Mouse (Mus musculus) hindbrain, postnatal 0 days (tissue): ENCODE measurements around the gene Rsc1a1. TPM values are rescaled to one million over a fixed set of nuclear protein-coding genes. Genes with fewer than 3 reads are reported as not detected.

ENCODE experiments used
- ATAC-seq: fragments of 200-750 bp; cut with Nextera tagmentation; 2 replicates; pipeline ENCODE4 v1.8.0; 2017; ENCODE audit warnings: mild to moderate bottlenecking, moderate TSS enrichment, moderate library complexity
- DNase-seq: peaks from one replicate; pipeline ENCODE4 v3.0.0-alpha.2; 2015; ENCODE audit warnings: low spot score
- H3K27ac ChIP-seq: fragments of 300-500 bp; sonication (generic); 2 replicates; pipeline ENCODE4 v1.5.1; 2014; ENCODE audit warnings: mild to moderate bottlenecking
- H3K27me3 ChIP-seq: fragments of 300-500 bp; sonication (generic); 2 replicates; pipeline ENCODE4 v1.6.1; 2014; ENCODE audit warnings: low read length, mixed read lengths; ENCODE audit not compliant: insufficient read depth
- H3K36me3 ChIP-seq: fragments of 300-500 bp; sonication (generic); 2 replicates; pipeline ENCODE4 v1.6.1; 2014; ENCODE audit warnings: low read length, mixed read lengths; ENCODE audit not compliant: insufficient read depth
- H3K4me1 ChIP-seq: fragments of 300-500 bp; sonication (generic); 2 replicates; pipeline ENCODE4 v1.6.1; 2014; ENCODE audit warnings: antibody characterized with exemption, low read length, mixed read lengths; ENCODE audit not compliant: insufficient read depth
- H3K4me2 ChIP-seq: fragments of 300-500 bp; sonication (generic); 2 replicates; pipeline ENCODE4 v1.6.1; 2014; ENCODE audit warnings: low read depth, mild to moderate bottlenecking, low read length, moderate library complexity, mixed read lengths
- H3K4me3 ChIP-seq: fragments of 300-500 bp; sonication (generic); 2 replicates; pipeline ENCODE4 v1.5.1; 2014; ENCODE audit warnings: low read length
- H3K9ac ChIP-seq: fragments of 300-500 bp; sonication (generic); replicated peaks from 2 replicates; pipeline ENCODE4 v1.6.1; 2014; ENCODE audit warnings: mild to moderate bottlenecking, low read length, moderate library complexity, mixed read lengths
- H3K9me3 ChIP-seq: fragments of 300-500 bp; sonication (generic); 2 replicates; pipeline ENCODE4 v1.6.1; 2016; ENCODE audit warnings: low read length, mixed read lengths
- CTCF ChIP-seq: IDR thresholded peaks from 2 replicates; pipeline ENCODE4 v1.5.1; 2016; ENCODE audit warnings: antibody characterized with exemption, control low read depth, low read depth
- WGBS: fragments of 180-500 bp; shearing (Covaris S2); extraction: QIAGEN DNeasy Blood & Tissue Kit; methylation state at CpG from one replicate; pipeline ENCODE4 v1.1.7; 2014; 5-methylcytosine and 5-hydroxymethylcytosine counted together
- polyA plus RNA-seq: library from polyadenylated mRNA; unstranded; fragments of >200 nt; fragmentation: Nextera tagmentation; extraction: Ambion mirVana; gene quantifications from 2 replicates; pipeline ENCODE4 v1.2.1, GENCODE M21; 2015
- total RNA-seq: library from RNA; depleted of rRNA; stranded (reverse); fragments of >200 nt; gene quantifications from 2 replicates; pipeline ENCODE4 v1.2.3, GENCODE M21; 2014

Rsc1a1 gene
- total and polyA plus RNA-seq, 2 experiments from 2014 or later: 13.6 TPM; not detected in 1

DNA sequence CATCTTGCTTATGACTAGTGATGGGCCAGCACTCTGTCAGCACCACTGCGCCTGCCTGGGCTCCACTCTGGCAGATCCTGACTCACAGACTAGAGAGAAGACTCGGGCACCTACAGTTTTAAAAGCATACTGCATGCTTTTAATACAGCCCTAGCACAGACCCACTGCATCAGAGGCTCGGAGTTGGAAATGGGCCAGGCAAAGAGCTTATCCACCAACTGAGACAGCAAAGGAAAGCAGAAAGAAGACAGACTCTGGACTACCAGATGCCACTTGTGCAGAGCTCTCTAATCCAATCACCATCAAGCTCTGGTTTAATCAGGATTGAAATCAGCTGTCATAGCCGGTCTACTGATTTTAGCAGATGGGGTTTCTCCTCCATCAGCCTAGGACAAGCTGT is 19.9 kb upstream of the Rsc1a1 start:
- Histone ChIP-seq H3K27ac (peak overlapping the region; percentile 63; the same call in 1 of the 2 replicates), H3K9ac (no peak overlapping the region), H3K4me1 (no peaks in the 10 kb centered on the region), H3K36me3 (peaks cover 73% of the 10 kb centered on the region), H3K9me3 (no peaks in the 10 kb centered on the region), H3K4me2 (no peak overlapping the region), H3K27me3 (no peaks in the 10 kb centered on the region), H3K4me3 (no peak overlapping the region)
- ATAC-seq (peak; percentile 93), DNase-seq (peak; percentile 86)
- no peak; the same call in 1 of the 2 replicates for TF ChIP-seq CTCF
- WGBS: 63% methylated on average over 4 of the region's 4 CpGs

DNA sequence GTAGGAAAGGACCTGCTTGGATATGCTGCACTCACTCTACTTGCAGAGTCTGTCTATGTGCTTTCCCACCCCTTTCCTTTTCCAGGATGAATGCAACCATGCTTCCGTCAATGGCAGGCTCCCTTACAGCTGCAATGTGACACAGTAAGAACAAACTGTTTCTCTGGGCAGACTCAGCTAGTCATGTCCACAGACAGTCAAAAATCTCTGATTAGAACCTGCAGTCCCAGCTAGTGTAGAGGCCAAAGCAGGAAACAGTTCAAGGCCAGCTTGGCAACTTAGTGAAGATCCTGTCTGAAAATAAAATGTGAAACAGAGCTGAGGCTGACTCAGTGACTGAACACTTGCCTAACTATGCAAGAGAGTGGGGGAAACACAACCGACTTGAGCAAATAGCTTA is 19.2 kb upstream of the Rsc1a1 start:
- Histone ChIP-seq H3K9ac (no peak overlapping the region), H3K27ac (peak overlapping the region; percentile 43; the same call in 1 of the 2 replicates), H3K36me3 (peaks cover 75% of the 10 kb centered on the region), H3K4me3 (no peak overlapping the region), H3K9me3 (no peaks in the 10 kb centered on the region), H3K4me2 (no peak overlapping the region), H3K27me3 (no peaks in the 10 kb centered on the region), H3K4me1 (no peaks in the 10 kb centered on the region)
- ATAC-seq (no peak), DNase-seq (no peak)
- no peak for TF ChIP-seq CTCF
- WGBS: 90% methylated on average over 2 of the region's 2 CpGs

DNA sequence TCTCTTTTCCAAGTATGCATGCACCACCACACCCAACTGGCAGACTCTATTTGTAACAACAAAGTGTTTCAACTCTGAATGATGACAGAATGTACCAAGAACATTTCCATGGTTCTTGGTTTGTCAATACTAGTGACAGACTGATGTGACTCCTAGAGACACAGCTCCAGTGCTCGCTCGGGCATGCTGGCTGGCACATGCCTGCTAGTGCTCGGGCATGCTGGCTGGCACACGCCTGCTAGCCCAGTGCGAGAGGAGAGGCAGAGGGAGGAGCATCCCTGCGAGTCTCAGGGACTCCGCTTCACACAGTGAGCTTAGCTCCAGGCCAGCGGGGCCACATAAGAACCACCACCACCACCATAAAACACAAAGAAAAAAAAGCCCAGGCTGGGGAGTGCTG is 9.3 kb upstream of the Rsc1a1 start:
- TF ChIP-seq CTCF: no peak
- no peak overlapping the region for H3K27ac ChIP-seq
- H3K36me3 ChIP-seq: peaks cover 56% of the 10 kb centered on the region
- 86% methylated on average over 8 of the region's 8 CpGs for WGBS
- H3K9me3 ChIP-seq: no peaks in the 10 kb centered on the region
- no peak overlapping the region for H3K9ac ChIP-seq
- no peak overlapping the region for H3K4me3 ChIP-seq
- no peaks in the 10 kb centered on the region for H3K4me1 ChIP-seq
- ATAC-seq: no peak
- DNase-seq: no peak
- no peaks in the 10 kb centered on the region for H3K27me3 ChIP-seq
- no peak overlapping the region for H3K4me2 ChIP-seq

DNA sequence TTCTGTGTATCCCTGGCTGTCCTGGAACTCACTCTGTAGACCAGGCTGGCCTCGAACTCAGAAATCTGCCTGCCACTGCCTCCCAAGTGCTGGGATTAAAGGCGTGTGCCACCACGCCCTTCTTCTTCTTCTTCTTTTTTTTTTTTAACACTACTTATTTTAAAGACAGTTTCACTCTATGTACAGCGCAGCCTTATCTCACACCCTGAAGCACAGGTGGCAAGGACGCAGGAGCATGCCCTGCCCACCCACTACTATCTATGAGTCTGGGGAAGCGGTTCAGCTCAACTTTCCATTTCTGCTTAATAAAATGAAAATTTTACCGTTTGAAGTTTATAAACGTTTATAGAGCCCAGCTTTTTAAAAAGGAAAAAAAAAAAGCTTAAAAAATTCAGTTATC is 3.1 kb upstream of the Rsc1a1 start:
- no peaks in the 10 kb centered on the region for H3K4me1 ChIP-seq
- WGBS: 94% methylated on average over 8 of the region's 8 CpGs

DNA sequence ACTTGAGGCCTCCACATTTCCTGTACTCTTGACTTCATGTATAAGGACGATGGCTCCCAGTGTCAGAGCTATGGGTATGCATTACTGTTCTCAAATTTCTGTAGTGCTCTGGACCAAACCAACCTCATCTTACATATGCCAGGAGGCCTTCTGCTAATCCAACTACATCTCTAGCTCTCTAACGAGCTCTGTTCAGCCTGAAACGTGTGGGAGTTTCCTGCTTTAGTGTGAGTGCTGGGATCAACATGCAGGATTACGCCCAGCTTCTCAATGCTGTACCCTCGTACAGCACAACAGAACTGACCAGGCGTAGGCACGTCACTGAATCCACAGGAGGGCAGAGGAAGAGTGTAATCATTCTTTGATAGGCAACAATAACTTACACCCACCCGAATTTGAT is 1.1 kb upstream of the Rsc1a1 start:
- ATAC-seq (no peak), DNase-seq (no peak)
- Histone ChIP-seq H3K36me3 (peaks cover 26% of the 10 kb centered on the region), H3K4me1 (peaks cover 3% of the 10 kb centered on the region; the same call in 1 of the 2 replicates), H3K9me3 (no peaks in the 10 kb centered on the region), H3K4me2 (no peak overlapping the region), H3K4me3 (no peak overlapping the region), H3K27ac (no peak overlapping the region), H3K9ac (no peak overlapping the region), H3K27me3 (no peaks in the 10 kb centered on the region)
- 83% methylated on average over 8 of the region's 8 CpGs for WGBS
- TF ChIP-seq CTCF: no peak

More for the DNA sequence above, 3.1 kb upstream of the Rsc1a1 start:
- Histone ChIP-seq H3K4me3 (no peak overlapping the region), H3K27me3 (no peaks in the 10 kb centered on the region), H3K9ac (no peak overlapping the region), H3K36me3 (peaks cover 43% of the 10 kb centered on the region), H3K4me2 (no peak overlapping the region), H3K27ac (no peak overlapping the region), H3K9me3 (no peaks in the 10 kb centered on the region)
- ATAC-seq: no peak
- no peak for TF ChIP-seq CTCF
- DNase-seq: no peak

DNA sequence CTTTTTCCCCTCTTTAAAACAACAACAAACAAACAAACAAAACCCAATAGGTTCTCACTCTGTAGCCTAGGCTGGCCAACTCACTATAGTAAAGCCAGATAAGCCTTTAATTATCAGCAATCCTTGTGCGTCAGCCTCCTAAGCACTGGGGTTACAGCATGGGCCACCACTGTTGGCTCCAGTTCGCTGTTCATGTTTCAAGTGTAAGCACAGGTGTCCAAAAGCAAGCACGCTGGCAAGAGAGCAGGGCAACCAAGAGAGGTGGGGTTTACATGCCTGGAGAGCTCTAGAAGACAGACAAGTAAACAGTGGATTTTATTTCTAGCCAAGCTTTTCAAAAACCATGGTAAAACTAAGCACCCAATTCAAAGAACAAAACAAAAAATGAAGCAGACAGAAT is 694 bp upstream of the Rsc1a1 start:
- DNase-seq (no peak), ATAC-seq (no peak)
- Histone ChIP-seq H3K9me3 (no peaks in the 10 kb centered on the region), H3K9ac (no peak overlapping the region), H3K27me3 (no peaks in the 10 kb centered on the region), H3K4me1 (peaks cover 3% of the 10 kb centered on the region; the same call in 1 of the 2 replicates), H3K4me3 (no peak overlapping the region), H3K4me2 (no peak overlapping the region), H3K36me3 (peaks cover 21% of the 10 kb centered on the region), H3K27ac (no peak overlapping the region)
- no peak for TF ChIP-seq CTCF
- WGBS: 92% methylated on average over 3 of the region's 3 CpGs

DNA sequence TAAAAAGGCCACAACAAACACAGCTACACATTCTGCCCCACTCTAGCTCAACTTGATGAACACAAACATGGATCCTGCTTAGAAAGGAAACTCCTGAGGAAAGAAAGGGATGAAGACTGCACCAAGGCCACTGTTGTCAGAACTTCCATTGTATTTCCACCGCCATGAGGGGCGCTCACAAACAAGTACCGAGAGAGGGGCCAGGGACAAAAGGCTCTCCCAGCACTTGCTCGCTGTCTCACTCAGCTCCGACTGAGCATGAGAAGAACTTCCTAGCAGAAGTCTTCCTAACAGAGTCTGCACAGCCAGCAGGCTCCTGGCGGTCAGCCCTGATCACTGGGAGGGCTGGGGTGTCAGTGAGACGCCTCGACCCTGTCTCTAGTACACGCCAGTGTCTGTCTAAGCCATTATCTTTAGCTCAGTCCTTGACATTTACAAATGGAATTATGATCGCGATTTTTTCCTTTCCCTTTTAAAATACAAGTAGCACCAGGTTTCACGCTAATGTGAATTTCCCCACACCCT is 2.6 kb downstream of the Rsc1a1 start:
- peak overlapping the region; percentile 26; the same call in 1 of the 2 replicates for H3K27ac ChIP-seq
- H3K4me1 ChIP-seq: peaks cover 3% of the 10 kb centered on the region; the same call in 1 of the 2 replicates
- no peak for TF ChIP-seq CTCF
- no peak overlapping the region for H3K4me3 ChIP-seq
- H3K9ac ChIP-seq: 0 out of 2 replicates have a peak overlapping the region, but pooled peaks have one; percentile 17
- no peaks in the 10 kb centered on the region for H3K27me3 ChIP-seq
- 44% methylated on average over 12 of the region's 12 CpGs for WGBS
- H3K36me3 ChIP-seq: peaks cover 20% of the 10 kb centered on the region
- ATAC-seq: no peak
- H3K4me2 ChIP-seq: no peak overlapping the region
- H3K9me3 ChIP-seq: no peaks in the 10 kb centered on the region
- DNase-seq: peak; percentile 20
